Mouse (Mus musculus) heart, adult 18-20 months (tissue): ENCODE results near the gene Aqp3. TPM values are rescaled to one million over a fixed set of nuclear protein-coding genes. Genes with fewer than 3 reads are reported as not detected.
A peak's percentile ranks its signal among the peaks of the same experiment; 100 is the strongest.

Experiments
- DNase-seq, 2 experiments: peaks; one replicate each; pipeline ENCODE4 v3.0.0; 2021 to 2022; ENCODE audit warnings: mixed read lengths in 1 of 2
- long read RNA-seq, 2 experiments: library from polyadenylated mRNA; stranded (forward); transcript quantifications; one replicate each; pipeline ENCODE4 v2.0.0; 2021
- total RNA-seq, 2 experiments: library from RNA; stranded (reverse); gene quantifications; 2 replicates each; pipeline ENCODE4 v1.2.3; 2021

The Aqp3 gene
- total RNA-seq: 1 to 10 TPM in 1 of 2 experiments, not detected in 1; 1.9 TPM
- long read RNA-seq, experiment 1: 0 reads
- long read RNA-seq, experiment 2: 0 reads

DNA sequence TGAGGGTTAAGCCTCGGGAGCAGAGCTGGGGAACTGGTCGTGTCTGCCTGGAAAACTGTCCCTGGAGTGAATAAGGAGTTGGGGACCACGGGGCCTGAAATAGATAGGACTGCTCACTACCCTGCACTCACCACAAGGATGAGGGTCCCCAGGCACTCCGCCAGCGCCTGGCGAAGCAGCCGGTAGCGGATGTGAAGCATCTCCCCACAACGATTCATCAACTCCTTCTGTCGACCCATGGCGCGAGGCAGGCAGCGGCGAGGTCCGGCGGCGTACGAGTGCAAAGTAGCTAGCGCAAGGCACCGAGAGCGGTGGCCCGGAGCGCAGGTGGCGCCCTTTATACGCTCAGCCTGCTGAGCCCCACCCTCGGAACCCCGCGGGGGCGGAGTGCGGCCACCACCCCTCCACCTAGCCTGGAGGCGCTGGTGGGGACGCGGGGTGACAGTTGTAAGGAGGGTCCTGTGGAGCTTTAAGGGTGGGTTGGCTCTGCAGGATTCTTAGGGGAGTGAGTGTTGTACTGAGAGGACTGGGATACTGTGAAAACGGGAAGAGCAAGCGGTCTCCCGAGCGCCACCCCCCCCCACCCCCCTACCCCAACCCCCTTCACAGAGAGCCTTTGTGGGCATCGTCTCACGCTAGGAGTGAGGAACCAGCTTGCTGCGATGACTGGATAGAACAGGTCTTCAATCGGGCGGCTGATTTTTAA, at the start of gene Aqp3:
Aqp3 (minus strand) TSS at position 313 of the 706 bp plus-strand sequence.
- peak; percentile 14 to 22 for DNase-seq

GRCm38 (mm10) chr4:41142601-41143000, 44.6 kb upstream of the Aqp3 start:
- no peak for DNase-seq

- no peak for DNase-seq
Observed at GRCm38 (mm10) chr4:41140174-41140875, 42.3 kb upstream of the Aqp3 start.

- no peak for DNase-seq
Observed at GRCm38 (mm10) chr4:41136811-41137210, 38.8 kb upstream of the Aqp3 start.

DNA sequence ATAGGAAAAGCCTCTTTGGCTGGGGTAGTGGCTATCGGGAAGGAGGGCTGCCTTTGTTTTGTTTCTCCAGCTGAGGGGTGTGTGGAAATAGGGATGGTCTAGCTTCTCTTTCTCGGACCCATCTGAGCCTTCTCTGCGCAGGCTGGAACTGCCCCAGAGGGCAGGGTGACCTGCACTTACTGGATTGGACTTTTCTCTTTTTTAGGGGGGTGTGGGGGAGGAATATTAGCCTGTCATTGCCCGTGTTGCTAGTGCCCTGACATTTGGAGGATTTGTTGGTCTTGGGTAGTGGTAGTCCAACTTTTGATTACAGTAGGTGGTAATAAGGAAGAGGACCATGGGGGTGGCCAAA, 38.4 kb upstream of the Aqp3 start:
- peak; percentile 59 to 73 for DNase-seq

DNA sequence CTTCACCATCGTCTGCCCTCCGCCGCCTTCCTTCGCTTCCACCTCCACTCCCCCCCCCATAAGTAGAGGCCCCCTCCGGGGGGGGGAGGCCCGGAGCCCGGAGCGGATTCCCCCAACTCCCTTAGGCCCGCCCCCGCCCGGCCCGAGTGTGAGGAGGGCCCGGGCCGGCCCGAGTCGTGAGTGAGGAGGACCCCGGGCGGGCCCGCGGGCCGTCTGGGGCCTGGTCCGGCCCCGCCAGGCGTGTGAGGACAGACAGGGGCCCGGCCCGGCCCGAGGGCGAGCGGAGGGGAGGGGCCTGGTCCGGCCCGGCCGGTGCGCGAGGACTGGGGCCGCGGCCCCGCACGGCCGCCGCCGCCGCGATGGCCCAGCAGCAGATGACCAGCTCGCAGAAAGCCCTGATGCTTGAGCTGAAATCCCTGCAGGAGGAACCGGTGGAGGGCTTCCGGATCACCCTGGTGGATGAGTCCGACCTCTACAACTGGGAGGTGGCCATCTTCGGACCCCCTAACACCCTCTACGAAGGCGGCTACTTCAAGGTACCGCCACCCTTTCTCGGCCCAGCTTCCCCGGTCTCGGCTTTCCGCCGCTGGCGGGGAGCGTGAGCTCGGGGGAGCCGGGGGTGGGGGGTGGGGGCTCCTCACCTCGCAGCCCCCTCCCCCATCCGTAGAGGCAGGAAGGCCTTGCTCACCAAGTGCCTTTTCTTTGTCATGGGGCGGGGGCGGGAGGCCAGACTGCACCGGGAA, 37.9 kb upstream of the Aqp3 start, which contains the start of gene Ube2r2:
Ube2r2 (plus strand) TSS at position 33 of the 743 bp plus-strand sequence.
- DNase-seq: peak; percentile 76 to 82

- peak; percentile 85 for DNase-seq
Observed at GRCm38 (mm10) chr4:41134935-41135710, 37.1 kb upstream of the Aqp3 start.

DNA sequence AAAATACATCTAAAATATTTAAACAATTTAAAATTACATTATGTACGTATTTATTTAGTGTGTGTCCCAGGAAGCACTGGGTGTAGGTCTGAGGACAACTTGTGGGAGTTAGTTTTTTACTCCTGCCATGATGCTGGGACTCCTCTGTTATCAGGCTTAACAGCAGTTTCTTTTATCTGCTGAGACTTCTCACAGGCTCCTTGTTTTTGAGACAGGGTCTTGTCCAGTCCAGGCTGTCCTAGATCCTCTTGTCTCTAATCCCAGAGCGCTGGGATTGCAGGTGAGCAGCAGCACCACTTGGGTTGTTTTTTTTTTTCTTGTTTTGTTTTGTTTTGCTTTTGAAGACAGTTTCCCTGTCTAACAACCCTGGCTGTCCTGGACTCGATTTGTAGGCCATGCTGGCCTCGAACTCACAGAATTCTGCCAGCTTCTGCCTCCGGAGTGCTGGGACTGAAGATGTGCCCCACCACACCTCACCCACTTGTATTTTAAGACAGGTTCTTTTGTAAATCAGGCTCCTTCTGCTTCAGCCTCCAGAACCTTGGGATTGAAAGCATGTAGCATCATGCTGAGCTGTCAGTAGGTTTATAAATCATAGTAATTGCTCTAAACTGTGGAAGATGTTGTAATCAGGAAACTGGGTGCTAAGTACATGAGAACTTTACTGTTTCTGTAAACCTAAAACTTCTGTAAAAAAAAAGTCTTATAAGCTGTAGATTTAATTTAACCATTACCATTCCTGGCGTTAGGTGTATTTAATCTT, 35.7 kb upstream of the Aqp3 start:
- no peak for DNase-seq

- no peak for DNase-seq
Observed at GRCm38 (mm10) chr4:41132471-41132870, 34.5 kb upstream of the Aqp3 start.

GRCm38 (mm10) chr4:41129836-41130235, 31.9 kb upstream of the Aqp3 start:
- DNase-seq: no peak

- peak; percentile 71 to 79 for DNase-seq
Observed at GRCm38 (mm10) chr4:41129406-41129805, 31.4 kb upstream of the Aqp3 start.

DNA sequence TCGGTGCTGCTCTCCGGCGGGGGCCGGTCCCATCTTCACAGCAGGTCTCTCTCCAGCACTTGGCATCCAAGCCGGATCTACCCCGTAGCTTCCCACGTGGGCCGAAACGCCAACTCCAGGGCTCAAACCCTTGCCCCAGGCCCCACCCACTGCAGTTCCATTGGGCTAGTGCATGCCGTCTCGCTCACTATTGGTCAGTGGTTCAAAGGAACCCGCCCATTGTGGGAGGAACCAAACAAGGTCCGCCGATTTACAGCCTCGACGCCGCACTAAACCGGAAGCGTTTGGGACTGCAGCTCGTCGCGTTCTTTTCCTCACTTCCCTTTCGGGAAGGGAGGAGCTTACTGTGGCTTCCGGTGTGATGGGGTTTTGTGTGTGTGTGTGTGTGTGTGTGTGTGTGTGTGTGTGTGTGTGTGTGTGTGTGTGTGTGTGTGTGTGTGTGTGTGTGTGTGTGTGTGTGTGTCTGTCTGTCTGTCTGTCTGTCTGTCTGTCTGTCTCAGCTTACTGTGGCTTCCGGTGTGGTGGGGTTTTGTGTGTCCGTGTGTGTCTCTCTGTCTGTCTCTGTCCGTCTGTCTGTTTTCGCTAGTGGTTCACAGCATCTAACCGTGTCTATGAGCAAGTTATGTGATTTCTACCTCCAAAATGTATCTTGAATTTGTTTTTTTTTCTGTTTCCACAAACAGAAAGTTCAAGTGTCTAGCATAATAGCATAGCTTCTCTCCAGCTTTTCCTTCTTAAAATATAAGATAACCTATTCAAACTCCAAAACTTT, 26.4 kb upstream of the Aqp3 start, which contains the start of gene Nol6:
Nol6 (minus strand) TSS at position 276 of the 772 bp plus-strand sequence.
- peak; percentile 98 to 99 for DNase-seq

GRCm38 (mm10) chr4:41118706-41119292, 20.8 kb upstream of the Aqp3 start:
- peak; percentile 45 to 71 for DNase-seq

DNA sequence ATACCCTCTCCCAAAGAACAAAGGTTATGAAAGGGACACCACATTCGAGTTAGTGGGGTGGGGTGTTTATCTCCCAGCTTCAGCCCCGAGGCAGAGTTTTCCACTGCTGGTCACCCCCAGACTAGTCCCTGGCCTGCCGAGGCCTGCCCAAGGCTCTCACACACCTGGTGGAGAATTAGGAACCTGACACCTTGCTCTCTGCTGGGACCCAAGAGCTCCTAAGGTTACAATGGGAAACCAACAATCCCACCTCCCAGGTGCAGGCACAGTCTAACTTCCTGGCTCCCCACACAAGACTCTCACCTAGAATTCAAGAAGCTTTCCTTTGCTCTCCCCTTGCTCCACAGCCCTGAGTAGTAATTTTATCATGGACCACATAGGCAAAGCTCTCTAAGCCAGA, 18.8 kb upstream of the Aqp3 start:
- no peak for DNase-seq

DNA sequence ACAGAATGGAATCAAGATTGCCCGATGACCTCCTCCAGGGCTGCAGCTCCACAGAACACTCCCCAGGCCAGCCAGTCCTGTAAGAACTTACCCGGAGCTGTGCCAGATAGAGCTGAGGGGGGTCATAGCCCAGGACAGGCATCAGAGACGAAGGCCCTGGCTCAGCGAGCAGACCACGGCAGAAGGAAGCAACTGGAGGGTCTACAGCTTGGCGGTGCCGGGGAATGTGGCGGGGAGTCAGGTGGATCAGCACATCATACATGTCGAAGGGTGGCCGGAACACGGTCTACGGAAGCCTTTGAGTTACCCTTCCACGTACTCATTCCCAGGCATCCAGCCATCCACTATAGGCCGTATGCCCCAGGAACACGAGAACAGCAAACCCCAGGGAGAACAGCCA, 17.8 kb upstream of the Aqp3 start:
- DNase-seq: no peak

GRCm38 (mm10) chr4:41115074-41115473, 17.1 kb upstream of the Aqp3 start:
- no peak for DNase-seq

DNA sequence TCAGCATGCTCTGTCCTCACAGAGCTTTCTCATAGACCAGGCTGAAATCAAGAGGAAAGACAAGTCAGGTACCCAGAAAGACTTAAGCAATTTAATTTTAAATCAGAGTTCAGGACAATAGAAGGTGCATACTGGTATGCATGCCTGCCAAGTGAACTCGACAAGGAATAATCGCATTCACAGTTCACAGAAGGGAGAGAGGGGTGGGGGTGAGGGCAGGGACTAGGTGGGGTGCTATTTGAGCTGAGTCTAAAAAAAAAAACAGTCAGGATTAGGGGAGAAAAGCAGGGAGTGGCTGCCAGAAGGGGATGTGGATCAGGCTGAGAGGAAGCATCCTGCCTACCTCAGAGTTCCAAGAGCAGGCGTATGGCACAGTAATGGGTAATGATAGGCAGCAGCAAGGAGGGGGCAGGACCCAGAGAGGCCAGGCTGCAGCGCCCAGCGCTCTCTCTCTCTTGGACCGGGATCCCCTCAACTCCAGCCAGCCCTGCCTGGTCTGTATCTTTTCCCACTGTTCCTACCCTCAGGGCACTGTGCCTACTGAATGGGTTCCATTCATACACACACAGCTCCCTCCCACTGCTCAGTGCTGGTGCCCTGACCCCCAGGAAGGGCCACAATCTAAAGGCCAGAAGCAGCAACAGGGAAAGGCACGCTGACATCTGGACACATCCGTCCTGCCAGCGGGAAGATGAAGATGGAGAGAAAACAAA, 16.5 kb upstream of the Aqp3 start:
- DNase-seq: no peak

DNA sequence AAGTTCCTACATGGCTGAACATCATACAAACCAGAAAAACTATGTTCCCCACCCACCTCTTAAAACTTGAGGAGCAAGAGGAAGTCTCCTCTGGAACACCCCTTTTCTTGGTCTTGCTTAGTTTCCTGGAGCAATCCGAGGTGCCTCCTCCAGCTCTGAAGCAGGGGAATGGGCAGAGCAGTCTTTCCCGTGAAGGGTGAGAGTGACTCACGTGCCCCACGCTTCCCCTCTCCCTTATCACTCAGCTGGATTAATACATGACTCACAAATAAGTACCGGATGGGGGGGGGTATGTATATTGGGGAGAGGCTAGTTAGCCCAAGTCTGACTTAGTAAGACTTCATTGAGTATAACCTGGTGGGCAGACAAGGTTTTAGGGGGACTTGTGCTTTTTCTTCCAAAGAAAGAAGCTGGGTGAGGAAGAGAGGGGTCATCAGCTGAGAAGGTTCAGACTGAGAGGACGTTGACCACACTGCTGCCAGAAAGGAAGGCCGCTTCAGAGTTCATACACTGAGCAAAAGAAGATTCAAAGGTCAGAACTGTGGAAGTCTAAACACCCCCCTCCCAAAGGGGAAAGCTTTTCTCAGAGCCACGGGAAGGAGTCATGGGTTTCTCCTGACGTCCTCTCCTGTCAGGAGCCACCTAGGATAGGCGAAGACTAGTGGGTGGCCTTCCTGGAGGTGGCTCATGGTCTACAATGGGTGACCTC, 10.9 kb upstream of the Aqp3 start:
- DNase-seq: no peak

GRCm38 (mm10) chr4:41107440-41107839, 9.5 kb upstream of the Aqp3 start:
- DNase-seq: no peak
